Mouse (Mus musculus) liver, embryonic 16.5 days (tissue): ENCODE results near the gene Lhfpl3. TPM values are rescaled to one million over a fixed set of nuclear protein-coding genes. Genes with fewer than 3 reads are reported as not detected.

Source experiments
- ATAC-seq: fragments of 200-750 bp; cut with Nextera tagmentation; 2 replicates; pipeline ENCODE4 v1.8.0; 2017; ENCODE audit warnings: low read depth, mild to moderate bottlenecking, moderate number of reproducible peaks, moderate library complexity
- H3K27ac ChIP-seq: fragments of 300-500 bp; sonication (generic); 2 replicates; pipeline ENCODE4 v1.5.1; 2014; ENCODE audit warnings: mild to moderate bottlenecking, low read length
- H3K27me3 ChIP-seq: fragments of 300-500 bp; sonication (generic); 2 replicates; pipeline ENCODE4 v1.6.1; 2014; ENCODE audit warnings: low read depth, low read length, mixed read lengths; ENCODE audit not compliant: control insufficient read depth, insufficient read depth
- H3K36me3 ChIP-seq: fragments of 300-500 bp; sonication (generic); 2 replicates; pipeline ENCODE4 v1.6.1; 2014; ENCODE audit warnings: mild to moderate bottlenecking; ENCODE audit not compliant: control insufficient read depth, insufficient read depth
- H3K4me1 ChIP-seq: fragments of 300-500 bp; sonication (generic); 2 replicates; pipeline ENCODE4 v1.6.1; 2014; ENCODE audit warnings: low read depth, low read length, mixed read lengths; ENCODE audit not compliant: control insufficient read depth
- H3K4me2 ChIP-seq: fragments of 300-500 bp; sonication (generic); 2 replicates; pipeline ENCODE4 v1.6.1; 2014; ENCODE audit warnings: low read depth, low read length, mixed read lengths
- H3K4me3 ChIP-seq: fragments of 300-500 bp; sonication (generic); 2 replicates; pipeline ENCODE4 v1.5.1; 2014; ENCODE audit warnings: low read depth, mild to moderate bottlenecking, low read length
- H3K9ac ChIP-seq: fragments of 300-500 bp; sonication (generic); 2 replicates; pipeline ENCODE4 v1.6.1; 2014; ENCODE audit warnings: low read depth, low read length
- H3K9me3 ChIP-seq: fragments of 300-500 bp; sonication (generic); replicated peaks from 2 replicates; pipeline ENCODE4 v1.6.1; 2016; ENCODE audit warnings: low read length; ENCODE audit not compliant: control insufficient read depth
- WGBS: fragments of 180-500 bp; shearing (Covaris S2); extraction: QIAGEN DNeasy Blood & Tissue Kit; methylation state at CpG from one replicate; pipeline ENCODE4 v1.1.7; 2014; ENCODE audit not compliant: insufficient replicate concordance; 5-methylcytosine and 5-hydroxymethylcytosine counted together
- polyA plus RNA-seq: library from polyadenylated mRNA; unstranded; fragments of >200 nt; fragmentation: Nextera tagmentation; extraction: Ambion mirVana; gene quantifications from 2 replicates; pipeline ENCODE4 v1.2.1, GENCODE M21; 2015

The Lhfpl3 gene
- polyA plus RNA-seq, 1 experiment from 2014 or later = 0.05 TPM

DNA sequence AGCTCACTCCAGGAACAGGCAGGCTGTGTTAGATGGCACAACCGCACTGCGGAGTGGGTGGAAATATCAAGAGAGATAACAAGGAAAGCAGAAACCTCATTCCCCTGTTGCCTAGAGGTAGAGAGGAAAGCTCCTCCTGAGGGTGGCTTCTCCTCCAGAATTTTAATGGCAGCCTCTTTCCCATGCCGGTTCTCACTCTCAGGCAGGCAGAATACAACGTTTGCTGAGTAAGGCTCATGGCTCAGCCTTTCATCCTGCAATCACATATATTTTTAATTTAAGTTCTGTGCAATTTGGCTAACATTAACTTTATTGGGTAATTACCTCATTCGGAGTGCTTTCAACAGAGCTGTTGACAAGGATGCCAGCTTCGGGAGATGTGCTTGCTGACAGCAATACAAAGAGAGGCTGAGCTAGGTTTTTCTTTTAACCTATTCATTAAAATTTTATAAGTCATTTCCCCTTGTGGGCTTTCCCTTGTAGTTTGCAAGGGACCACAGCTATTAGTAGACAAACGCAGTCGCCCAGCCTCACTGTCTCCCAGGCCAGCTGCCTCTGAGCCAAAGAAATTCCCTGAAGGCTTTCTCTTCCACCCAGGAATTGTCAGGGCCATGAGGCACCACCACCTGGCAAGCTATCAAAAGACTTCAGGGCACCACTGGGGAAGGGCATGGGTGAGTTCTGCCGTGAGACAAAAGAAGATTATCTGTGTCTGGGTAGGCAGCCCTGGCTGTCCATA, 394.5 kb downstream of the Lhfpl3 start:
- no peaks in the 10 kb centered on the region for H3K27me3 ChIP-seq
- no peaks in the 10 kb centered on the region for H3K36me3 ChIP-seq
- H3K4me3 ChIP-seq = no peak overlapping the region
- H3K9me3 ChIP-seq = no peaks in the 10 kb centered on the region
- no peak overlapping the region for H3K27ac ChIP-seq
- ATAC-seq = no peak
- WGBS = 66% methylated on average over 9 of the region's 9 CpGs
- no peak overlapping the region for H3K4me2 ChIP-seq
- H3K4me1 ChIP-seq = no peaks in the 10 kb centered on the region
- H3K9ac ChIP-seq = no peak overlapping the region

DNA sequence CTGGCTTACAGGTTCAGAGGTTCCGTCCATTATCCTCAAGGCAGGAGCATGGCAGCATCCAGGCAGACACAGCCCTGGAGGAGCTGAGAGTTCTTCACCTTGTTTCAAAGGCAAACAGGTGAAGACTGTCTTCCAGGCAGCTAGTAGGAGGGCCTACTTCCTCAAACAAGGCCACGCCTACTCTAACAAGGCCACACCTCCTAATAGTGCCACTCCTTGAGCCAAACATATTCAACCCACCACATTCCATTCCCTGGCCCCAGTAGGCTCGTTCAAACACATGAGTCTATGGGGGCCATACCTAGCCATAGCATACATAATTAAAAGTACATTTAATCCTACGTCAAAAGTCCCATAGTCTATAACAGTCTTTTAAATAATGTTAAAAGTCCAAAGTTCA, 407.4 kb downstream of the Lhfpl3 start:
- whole genome bisulfite sequencing = 62% methylated on average over 4 of the region's 4 CpGs
- Histone ChIP-seq H3K27me3 (no peaks in the 10 kb centered on the region), H3K27ac (no peak overlapping the region), H3K9ac (no peak overlapping the region), H3K4me2 (no peak overlapping the region), H3K4me3 (no peak overlapping the region), H3K9me3 (no peaks in the 10 kb centered on the region), H3K36me3 (no peaks in the 10 kb centered on the region), H3K4me1 (no peaks in the 10 kb centered on the region)
- ATAC-seq = no peak

DNA sequence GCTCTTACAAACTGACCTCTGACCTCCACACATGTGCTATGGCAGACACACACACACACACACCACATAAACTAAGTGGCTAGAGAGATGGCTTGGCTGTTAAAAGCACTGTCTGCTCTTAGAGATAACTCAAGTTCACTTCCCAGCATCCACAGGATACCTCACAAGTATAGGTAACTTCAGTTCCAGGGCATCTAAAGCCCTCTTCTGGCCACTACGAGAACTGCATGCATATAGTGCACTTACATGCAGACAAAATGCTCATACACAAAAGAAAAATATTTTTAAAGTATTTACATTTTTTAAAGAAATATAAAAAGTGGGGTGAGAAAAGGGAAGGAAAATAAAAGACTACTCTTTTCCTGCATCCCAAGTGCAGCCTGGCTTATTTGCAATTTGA, 408.6 kb downstream of the Lhfpl3 start:
- Histone ChIP-seq H3K9ac (no peak overlapping the region), H3K4me3 (no peak overlapping the region), H3K36me3 (no peaks in the 10 kb centered on the region), H3K4me1 (no peaks in the 10 kb centered on the region), H3K27me3 (no peaks in the 10 kb centered on the region), H3K4me2 (no peak overlapping the region), H3K9me3 (no peaks in the 10 kb centered on the region), H3K27ac (no peak overlapping the region)
- WGBS = 49% methylated on average over 1 of the region's 1 CpGs
- ATAC-seq = no peak

DNA sequence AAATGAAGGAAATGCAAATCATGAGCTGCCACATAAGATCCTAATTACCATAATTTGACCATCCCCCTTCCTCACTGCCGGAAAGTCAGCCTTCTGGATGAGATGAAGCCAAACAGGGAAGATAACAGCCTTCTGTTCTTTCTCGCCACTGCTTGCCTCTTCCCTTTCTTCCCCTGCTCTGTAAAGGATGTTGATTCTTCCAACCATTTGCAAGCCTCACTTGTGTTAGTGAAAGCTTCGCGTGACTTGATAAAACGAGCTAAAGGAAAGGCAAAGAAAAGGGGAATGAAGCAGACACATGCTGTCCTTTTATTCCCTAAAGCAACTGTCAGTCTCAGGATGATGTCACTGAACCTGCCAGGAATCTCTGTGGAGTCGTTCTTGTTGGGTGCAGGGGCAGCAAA, 420.1 kb downstream of the Lhfpl3 start:
- WGBS = 22% methylated on average over 6 of the region's 6 CpGs
- no peak overlapping the region for H3K4me2 ChIP-seq
- no peaks in the 10 kb centered on the region for H3K9me3 ChIP-seq
- H3K27ac ChIP-seq = no peak overlapping the region
- H3K4me1 ChIP-seq = no peaks in the 10 kb centered on the region
- no peak for ATAC-seq
- H3K27me3 ChIP-seq = no peaks in the 10 kb centered on the region
- no peak overlapping the region for H3K9ac ChIP-seq
- no peaks in the 10 kb centered on the region for H3K36me3 ChIP-seq
- no peak overlapping the region for H3K4me3 ChIP-seq

DNA sequence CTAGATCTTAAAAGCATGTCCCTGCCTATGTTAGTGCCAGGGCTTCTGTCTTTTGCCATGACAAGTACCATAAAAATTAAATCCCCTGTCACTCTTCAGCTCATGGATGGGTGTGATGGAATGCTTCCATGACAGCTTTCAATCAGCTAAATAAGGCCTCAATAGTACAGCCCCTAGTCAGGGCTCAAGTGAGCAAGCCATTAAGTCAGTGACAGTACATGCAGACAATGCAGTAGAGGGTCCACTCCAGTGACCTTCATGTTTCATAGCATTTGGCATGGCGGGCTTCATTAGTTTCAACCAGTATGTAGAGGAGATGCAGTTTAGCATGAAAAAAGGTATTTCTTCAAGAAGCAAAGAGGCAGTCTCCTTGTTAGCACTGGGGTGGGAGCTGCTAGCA, 420.8 kb downstream of the Lhfpl3 start:
- ATAC-seq = no peak
- 73% methylated on average over 1 of the region's 1 CpGs for WGBS
- Histone ChIP-seq H3K9ac (no peak overlapping the region), H3K36me3 (no peaks in the 10 kb centered on the region), H3K4me2 (no peak overlapping the region), H3K4me3 (no peak overlapping the region), H3K9me3 (no peaks in the 10 kb centered on the region), H3K4me1 (no peaks in the 10 kb centered on the region), H3K27me3 (no peaks in the 10 kb centered on the region), H3K27ac (no peak overlapping the region)

DNA sequence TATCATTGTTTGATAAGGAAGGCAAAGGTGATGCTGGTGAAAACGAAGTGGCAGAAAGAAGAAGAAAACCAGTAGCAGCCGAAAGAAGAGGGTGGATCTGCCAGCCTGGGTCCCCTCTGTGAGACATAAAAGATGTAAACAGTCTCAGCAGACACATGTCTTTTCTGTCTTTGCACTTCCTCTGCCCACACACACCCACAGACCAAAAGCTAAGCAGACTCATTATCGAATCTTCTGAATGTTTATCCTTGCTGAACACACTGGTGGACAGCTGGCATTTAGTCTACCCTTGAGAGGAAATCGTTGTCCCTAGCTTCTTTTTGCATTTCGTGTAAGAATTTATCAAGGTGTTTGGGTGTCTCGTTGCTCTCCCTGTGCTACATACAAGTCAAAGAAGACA, 443.8 kb downstream of the Lhfpl3 start:
- Histone ChIP-seq H3K4me2 (no peak overlapping the region), H3K9ac (no peak overlapping the region), H3K4me1 (no peaks in the 10 kb centered on the region), H3K36me3 (no peaks in the 10 kb centered on the region), H3K27me3 (no peaks in the 10 kb centered on the region), H3K27ac (no peak overlapping the region), H3K4me3 (no peak overlapping the region), H3K9me3 (no peaks in the 10 kb centered on the region)
- ATAC-seq = no peak
- 44% methylated on average over 6 of the region's 6 CpGs for WGBS

DNA sequence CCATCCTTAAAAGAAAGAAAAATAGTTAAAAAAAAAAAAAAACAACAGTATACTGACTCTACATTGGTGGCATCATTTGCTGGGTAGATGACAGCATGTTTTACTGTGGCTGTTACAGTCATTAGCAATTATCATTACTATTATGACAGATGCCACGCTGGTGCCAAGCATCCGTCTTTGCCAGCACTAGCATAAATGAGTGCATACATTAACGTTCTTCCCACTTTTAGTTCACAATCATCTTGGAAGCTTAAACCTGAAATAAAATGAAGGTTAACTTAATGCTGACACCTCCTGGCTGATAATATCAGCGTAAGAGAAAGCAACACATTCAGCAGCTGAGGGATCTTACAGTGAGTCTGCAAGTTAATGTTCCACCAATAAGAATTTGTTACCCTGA, 451.0 kb downstream of the Lhfpl3 start:
- Histone ChIP-seq H3K4me1 (no peaks in the 10 kb centered on the region), H3K9ac (no peak overlapping the region), H3K27me3 (no peaks in the 10 kb centered on the region), H3K27ac (no peak overlapping the region), H3K36me3 (no peaks in the 10 kb centered on the region), H3K4me3 (no peak overlapping the region), H3K4me2 (no peak overlapping the region), H3K9me3 (no peaks in the 10 kb centered on the region)
- no peak for ATAC-seq
- 67% methylated on average over 4 of the region's 4 CpGs for WGBS

DNA sequence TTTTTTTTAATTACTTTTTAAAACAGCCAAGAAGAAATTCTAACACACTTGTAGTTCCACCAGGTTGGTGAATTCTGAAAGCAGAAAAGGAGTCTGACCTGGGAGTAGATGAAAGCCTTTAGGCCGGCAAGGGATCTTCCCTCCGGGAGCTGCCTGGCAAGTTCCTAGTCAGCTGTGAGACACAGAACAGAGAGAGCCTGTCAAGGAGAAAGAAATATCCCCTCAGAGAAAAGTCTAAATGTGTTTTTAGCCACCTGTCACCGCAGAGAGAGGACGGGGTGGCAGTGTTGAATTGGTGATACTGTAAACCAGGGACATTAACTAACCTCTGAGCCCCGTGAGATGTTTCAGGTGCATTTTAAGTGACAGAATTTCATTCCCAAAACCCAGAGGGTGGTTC, 467.2 kb downstream of the Lhfpl3 start:
- H3K9me3 ChIP-seq = no peaks in the 10 kb centered on the region
- no peaks in the 10 kb centered on the region for H3K27me3 ChIP-seq
- H3K4me1 ChIP-seq = no peaks in the 10 kb centered on the region
- 67% methylated on average over 5 of the region's 5 CpGs for WGBS
- H3K4me2 ChIP-seq = no peak overlapping the region
- H3K4me3 ChIP-seq = no peak overlapping the region
- no peak for ATAC-seq
- no peak overlapping the region for H3K27ac ChIP-seq
- H3K36me3 ChIP-seq = no peaks in the 10 kb centered on the region
- H3K9ac ChIP-seq = no peak overlapping the region

DNA sequence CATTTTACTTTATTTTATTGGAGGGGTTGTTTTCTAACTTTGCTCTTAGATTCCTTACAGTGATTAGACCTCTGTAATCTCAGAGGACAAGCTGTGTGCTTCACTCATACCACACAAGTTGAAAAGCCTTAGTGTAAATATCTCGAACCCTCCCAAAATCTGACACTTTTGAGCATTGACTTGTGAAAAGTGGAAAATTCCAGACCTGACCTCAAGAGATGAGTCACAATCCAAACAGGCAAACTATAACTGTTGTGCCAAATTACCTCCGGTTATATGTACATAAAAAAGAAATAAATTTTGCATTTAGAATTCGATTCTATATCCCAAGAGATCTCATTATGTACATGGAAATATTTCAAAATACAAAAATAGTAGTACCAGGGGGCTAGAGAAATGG, 468.8 kb downstream of the Lhfpl3 start:
- H3K36me3 ChIP-seq = no peaks in the 10 kb centered on the region
- H3K27me3 ChIP-seq = no peaks in the 10 kb centered on the region
- ATAC-seq = no peak
- no peak overlapping the region for H3K4me2 ChIP-seq
- H3K9me3 ChIP-seq = no peaks in the 10 kb centered on the region
- H3K9ac ChIP-seq = no peak overlapping the region
- H3K27ac ChIP-seq = no peak overlapping the region
- H3K4me1 ChIP-seq = no peaks in the 10 kb centered on the region
- H3K4me3 ChIP-seq = no peak overlapping the region
- 70% methylated on average over 3 of the region's 3 CpGs for WGBS
